18 mouse cellular contexts compared by ENCODE assay signal in genomic region chr4:131438403-131438802, GRCm38 (mm10).
DNase-seq lines count a peak whose midpoint lies in the region.
"Had no signal": no experiment of that assay in that cellular context is flagged by ENCODE, and none has a peak within 500 bp of the region (broad histone marks: within the 10 kb centered on the region; RNA-seq: fewer than 3 reads in every experiment).

No protein-coding gene starts in this region.

- DNase-seq in kidney, adult 11 months = peak; percentile 11
- DNase-seq in kidney, postnatal 25 days = no peak
- DNase-seq in 416B (ENCODE audit: low read depth) (peak; percentile 1), ES-CJ7 (ENCODE audit: low read depth, low spot score) (peak; percentile 18)
- no peak for DNase-seq in left cerebral cortex, adult 11 months (ENCODE audit: low spot score)
- no peak for DNase-seq in retina, embryonic 14.5 days (ENCODE audit: low spot score)
- DNase-seq: adrenal gland, adult 8-10 months; adrenal gland, postnatal 25 days; cerebellum, adult 11-12 months; cerebellum, adult 8-10 months; cerebellum, postnatal 10 days; cerebellum, postnatal 36 days; embryo, embryonic 11 days; gastrocnemius, adult 2 months; gastrocnemius, postnatal 14 days; heart, adult 18-20 months; heart, postnatal 10 days; heart, postnatal 36 days had no signal

Comparison
In these comparisons a context has a peak if more than half of its experiments do, and no peak if none do; other contexts are left out.
1. DNase-seq: peak in kidney, adult 11 months (single experiment), 416B (single experiment) and ES-CJ7 (single experiment); none in kidney, postnatal 25 days (0 of 2), left cerebral cortex, adult 11 months (single experiment) and retina, embryonic 14.5 days (single experiment).